Mouse (Mus musculus): ENCODE data around the gene Prkcg.

The Prkcg gene

GRCm38 (mm10) chr7:3367569-3367968 is 78.6 kb downstream of the Prkcg start:
- DNase-seq: no peak

GRCm38 (mm10) chr7:3368311-3368710 is 79.3 kb downstream of the Prkcg start:
- peak; percentile 24 for DNase-seq

GRCm38 (mm10) chr7:3369189-3369588 is 80.2 kb downstream of the Prkcg start:
- DNase-seq: no peak

- no peak for DNase-seq
Observed at GRCm38 (mm10) chr7:3370407-3370806, 81.4 kb downstream of the Prkcg start.

GRCm38 (mm10) chr7:3372376-3372775 is 83.4 kb downstream of the Prkcg start:
- no peak for DNase-seq

GRCm38 (mm10) chr7:3373754-3374153 is 84.8 kb downstream of the Prkcg start:
- DNase-seq: no peak

- no peak for DNase-seq
Observed at GRCm38 (mm10) chr7:3376831-3377230, 87.9 kb downstream of the Prkcg start.
